Mouse (Mus musculus) hindbrain, embryonic 11.5 days (tissue): ENCODE measurements around the gene Prkcq. TPM values are rescaled to one million over a fixed set of nuclear protein-coding genes. Genes with fewer than 3 reads are reported as not detected.
A peak's percentile ranks its signal among the peaks of the same experiment; 100 is the strongest.

Source experiments
- ATAC-seq: fragments of 200-750 bp; cut with Nextera tagmentation; 2 replicates; pipeline ENCODE4 v1.8.0; 2017; ENCODE audit warnings: mild to moderate bottlenecking, moderate TSS enrichment, moderate library complexity; ENCODE audit not compliant: low FRiP score
- DNase-seq: peaks from one replicate; pipeline ENCODE4 v3.0.0-alpha.2; 2015; ENCODE audit warnings: low spot score
- H3K27ac ChIP-seq: fragments of 300-500 bp; sonication (generic); 2 replicates; pipeline ENCODE4 v1.5.1; 2014; ENCODE audit warnings: mild to moderate bottlenecking, low read depth, low read length
- H3K27me3 ChIP-seq: fragments of 300-500 bp; sonication (generic); 2 replicates; pipeline ENCODE4 v1.6.1; 2014; ENCODE audit warnings: mild to moderate bottlenecking, low read length, moderate library complexity, mixed read lengths; ENCODE audit not compliant: control insufficient read depth, insufficient read depth
- H3K36me3 ChIP-seq: fragments of 300-500 bp; sonication (generic); 2 replicates; pipeline ENCODE4 v1.6.1; 2014; ENCODE audit warnings: mild to moderate bottlenecking, low read length, moderate library complexity, mixed read lengths; ENCODE audit not compliant: control insufficient read depth, insufficient read depth
- H3K4me1 ChIP-seq: fragments of 300-500 bp; sonication (generic); replicated peaks from 2 replicates; pipeline ENCODE4 v1.6.1; 2014; ENCODE audit warnings: low read length, mixed read lengths; ENCODE audit not compliant: control insufficient read depth, insufficient read depth
- H3K4me2 ChIP-seq: fragments of 300-500 bp; sonication (generic); replicated peaks from 2 replicates; pipeline ENCODE4 v1.6.1; 2014; ENCODE audit warnings: mild to moderate bottlenecking, low read depth, low read length
- H3K4me3 ChIP-seq: fragments of 300-500 bp; sonication (generic); 2 replicates; pipeline ENCODE4 v1.5.1; 2014; ENCODE audit warnings: low read depth, low read length
- H3K9ac ChIP-seq: fragments of 300-500 bp; sonication (generic); 2 replicates; pipeline ENCODE4 v1.6.1; 2014; ENCODE audit warnings: low read depth, low read length
- H3K9me3 ChIP-seq: fragments of 300-500 bp; sonication (generic); 2 replicates; pipeline ENCODE4 v1.6.1; 2016; ENCODE audit warnings: low read length; ENCODE audit not compliant: control insufficient read depth
- WGBS: fragments of 180-500 bp; shearing (Covaris S2); extraction: QIAGEN DNeasy Blood & Tissue Kit; methylation state at CpG from one replicate; pipeline ENCODE4 v1.1.7; 2014; 5-methylcytosine and 5-hydroxymethylcytosine counted together
- polyA plus RNA-seq: library from polyadenylated mRNA; unstranded; fragments of >200 nt; fragmentation: Nextera tagmentation; extraction: Ambion mirVana; gene quantifications from 2 replicates; pipeline ENCODE4 v1.2.1, GENCODE M21; 2014

The Prkcq gene
- polyA plus RNA-seq, 1 experiment from 2014 or later, result 3.1 TPM

GRCm38 (mm10) chr2:11239523-11239922, 67.6 kb downstream of the Prkcq start:
- no peak overlapping the region for H3K9ac ChIP-seq
- DNase-seq, result no peak
- H3K9me3 ChIP-seq, result no peaks in the 10 kb centered on the region
- H3K4me3 ChIP-seq, result no peak overlapping the region
- H3K4me2 ChIP-seq, result no peak overlapping the region
- no peaks in the 10 kb centered on the region for H3K27me3 ChIP-seq
- no peaks in the 10 kb centered on the region for H3K36me3 ChIP-seq
- H3K27ac ChIP-seq, result no peak overlapping the region
- ATAC-seq, result no peak
- no peaks in the 10 kb centered on the region for H3K4me1 ChIP-seq

- Histone ChIP-seq H3K4me1 (no peaks in the 10 kb centered on the region), H3K27ac (no peak overlapping the region), H3K9ac (no peak overlapping the region), H3K27me3 (no peaks in the 10 kb centered on the region), H3K36me3 (no peaks in the 10 kb centered on the region), H3K4me2 (no peak overlapping the region), H3K9me3 (no peaks in the 10 kb centered on the region), H3K4me3 (no peak overlapping the region)
- no peak for ATAC-seq
- DNase-seq, result no peak
- WGBS, result 86% methylated on average over 7 of the region's 7 CpGs
Observed at GRCm38 (mm10) chr2:11245926-11246325, 74.0 kb downstream of the Prkcq start.

- Histone ChIP-seq H3K36me3 (no peaks in the 10 kb centered on the region), H3K27ac (no peak overlapping the region), H3K9ac (no peak overlapping the region), H3K9me3 (no peaks in the 10 kb centered on the region), H3K27me3 (no peaks in the 10 kb centered on the region), H3K4me1 (no peaks in the 10 kb centered on the region), H3K4me3 (no peak overlapping the region), H3K4me2 (no peak overlapping the region)
- DNase-seq (peak; percentile 35), ATAC-seq (no peak)
- 63% methylated on average over 8 of the region's 8 CpGs for WGBS
Observed at GRCm38 (mm10) chr2:11253945-11254344, 82.0 kb downstream of the Prkcq start.

GRCm38 (mm10) chr2:11254446-11254845, 82.5 kb downstream of the Prkcq start:
- Histone ChIP-seq H3K4me1 (no peaks in the 10 kb centered on the region), H3K9ac (no peak overlapping the region), H3K9me3 (no peaks in the 10 kb centered on the region), H3K4me3 (no peak overlapping the region), H3K27ac (no peak overlapping the region), H3K4me2 (no peak overlapping the region), H3K27me3 (no peaks in the 10 kb centered on the region), H3K36me3 (no peaks in the 10 kb centered on the region)
- DNase-seq, result no peak
- WGBS, result 89% methylated on average over 4 of the region's 4 CpGs
- ATAC-seq, result no peak

GRCm38 (mm10) chr2:11257260-11257850, 85.4 kb downstream of the Prkcq start:
- Histone ChIP-seq H3K4me3 (no peak overlapping the region), H3K36me3 (no peaks in the 10 kb centered on the region)
- WGBS, result 81% methylated on average over 6 of the region's 6 CpGs

GRCm38 (mm10) chr2:11258181-11258580, 86.3 kb downstream of the Prkcq start:
- no peaks in the 10 kb centered on the region for H3K36me3 ChIP-seq
- no peaks in the 10 kb centered on the region for H3K27me3 ChIP-seq
- H3K9me3 ChIP-seq, result no peaks in the 10 kb centered on the region
- no peak overlapping the region for H3K27ac ChIP-seq
- H3K4me1 ChIP-seq, result no peaks in the 10 kb centered on the region
- WGBS, result 93% methylated on average over 1 of the region's 1 CpGs
- no peak overlapping the region for H3K4me3 ChIP-seq
- DNase-seq (no peak), ATAC-seq (no peak)
- no peak overlapping the region for H3K9ac ChIP-seq
- H3K4me2 ChIP-seq, result no peak overlapping the region

More at GRCm38 (mm10) chr2:11257260-11257850, 85.4 kb downstream of the Prkcq start:
- DNase-seq, result no peak
- Histone ChIP-seq H3K27me3 (no peaks in the 10 kb centered on the region), H3K27ac (no peak overlapping the region), H3K9me3 (no peaks in the 10 kb centered on the region), H3K4me1 (no peaks in the 10 kb centered on the region), H3K4me2 (no peak overlapping the region), H3K9ac (no peak overlapping the region)
- no peak for ATAC-seq

GRCm38 (mm10) chr2:11259361-11259760, 87.5 kb downstream of the Prkcq start:
- H3K27me3 ChIP-seq, result no peaks in the 10 kb centered on the region
- no peak overlapping the region for H3K4me2 ChIP-seq
- H3K4me3 ChIP-seq, result no peak overlapping the region
- no peaks in the 10 kb centered on the region for H3K9me3 ChIP-seq
- H3K27ac ChIP-seq, result no peak overlapping the region
- no peak overlapping the region for H3K9ac ChIP-seq
- no peak for DNase-seq
- H3K4me1 ChIP-seq, result no peaks in the 10 kb centered on the region
- no peaks in the 10 kb centered on the region for H3K36me3 ChIP-seq
- WGBS, result 87% methylated on average over 5 of the region's 5 CpGs
- no peak for ATAC-seq

- H3K4me2 ChIP-seq, result no peak overlapping the region
- no peaks in the 10 kb centered on the region for H3K36me3 ChIP-seq
- no peak overlapping the region for H3K9ac ChIP-seq
- H3K27me3 ChIP-seq, result no peaks in the 10 kb centered on the region
- H3K9me3 ChIP-seq, result no peaks in the 10 kb centered on the region
- no peak for ATAC-seq
- no peak overlapping the region for H3K27ac ChIP-seq
- no peak for DNase-seq
- 94% methylated on average over 5 of the region's 5 CpGs for WGBS
- no peaks in the 10 kb centered on the region for H3K4me1 ChIP-seq
- no peak overlapping the region for H3K4me3 ChIP-seq
Observed at GRCm38 (mm10) chr2:11264836-11265235, 92.9 kb downstream of the Prkcq start.

GRCm38 (mm10) chr2:11265455-11265854, 93.5 kb downstream of the Prkcq start:
- ATAC-seq (no peak), DNase-seq (no peak)
- Histone ChIP-seq H3K36me3 (no peaks in the 10 kb centered on the region), H3K4me2 (no peak overlapping the region), H3K9ac (no peak overlapping the region), H3K4me3 (no peak overlapping the region), H3K27me3 (no peaks in the 10 kb centered on the region), H3K27ac (no peak overlapping the region), H3K9me3 (no peaks in the 10 kb centered on the region), H3K4me1 (no peaks in the 10 kb centered on the region)
- WGBS, result 81% methylated on average over 9 of the region's 9 CpGs
